Mouse (Mus musculus) lung, adult 2 months (tissue): ENCODE results near the gene Fam198a. TPM values are rescaled to one million over a fixed set of nuclear protein-coding genes. Genes with fewer than 3 reads are reported as not detected.

Experiments used
- DNase-seq: peaks from one replicate; pipeline ENCODE4 v3.0.0; 2022
- H3K4me1 ChIP-seq: fragments of 200-500 bp; 2 replicates; pipeline ENCODE4 v1.6.1; 2011; ENCODE audit warnings: low read length; ENCODE audit not compliant: control insufficient read depth, insufficient read depth
- H3K4me3 ChIP-seq: fragments of 200-500 bp; replicated peaks from 2 replicates; pipeline ENCODE3; 2011; ENCODE audit warnings: low read depth, mild to moderate bottlenecking, control low read depth, low read length; ENCODE audit errors: extremely low read depth
- CTCF ChIP-seq: fragments of 200-500 bp; IDR thresholded peaks from 2 replicates; pipeline ENCODE4 v1.5.1; 2011; ENCODE audit warnings: mild to moderate bottlenecking, low read length, control low read depth; ENCODE audit not compliant: insufficient read depth
- POLR2A ChIP-seq: fragments of 200-500 bp; IDR thresholded peaks from 2 replicates; pipeline ENCODE4 v1.6.1; 2011; ENCODE audit warnings: low read depth, mild to moderate bottlenecking, control low read depth, low read length, borderline replicate concordance; ENCODE audit errors: extremely low read depth
- WGBS: fragments of 180-500 bp; shearing (Covaris S2); methylation state at CpG from one replicate; pipeline ENCODE4 v1.1.7; 2018; 5-methylcytosine and 5-hydroxymethylcytosine counted together
- polyA plus RNA-seq: library from polyadenylated mRNA; depleted of rRNA; stranded (reverse); fragments of >200 nt; gene quantifications from 2 replicates; pipeline ENCODE4 v1.2.3, GENCODE M21; 2012

Gene Fam198a
- polyA plus RNA-seq, 1 experiment: 8.4 TPM

DNA sequence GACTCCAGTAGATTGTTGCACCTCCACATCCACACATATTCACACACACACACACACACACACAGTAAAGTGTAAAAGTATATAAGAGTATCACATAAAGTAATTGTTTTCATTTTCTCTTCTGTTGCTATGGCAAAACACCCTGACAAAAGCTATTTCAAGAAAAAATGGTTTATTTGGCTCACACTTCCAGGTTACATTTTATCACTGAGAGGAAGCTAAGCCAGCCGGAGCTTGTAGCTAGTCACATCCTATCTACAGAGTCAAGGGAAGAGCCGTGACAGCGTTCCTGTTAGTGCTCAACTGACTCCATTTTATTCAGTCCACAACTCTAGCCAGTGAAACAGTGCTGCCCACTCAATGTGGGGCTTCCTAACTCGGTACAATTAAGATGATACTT lies 2.4 kb upstream of the Fam198a start:
- no peak for DNase-seq
- Histone ChIP-seq H3K4me1 (no peaks in the 10 kb centered on the region), H3K4me3 (no peak overlapping the region)
- 48% methylated on average over 4 of the region's 4 CpGs for WGBS
- no peak for TF ChIP-seq CTCF
- no peak for TF ChIP-seq POLR2A

DNA sequence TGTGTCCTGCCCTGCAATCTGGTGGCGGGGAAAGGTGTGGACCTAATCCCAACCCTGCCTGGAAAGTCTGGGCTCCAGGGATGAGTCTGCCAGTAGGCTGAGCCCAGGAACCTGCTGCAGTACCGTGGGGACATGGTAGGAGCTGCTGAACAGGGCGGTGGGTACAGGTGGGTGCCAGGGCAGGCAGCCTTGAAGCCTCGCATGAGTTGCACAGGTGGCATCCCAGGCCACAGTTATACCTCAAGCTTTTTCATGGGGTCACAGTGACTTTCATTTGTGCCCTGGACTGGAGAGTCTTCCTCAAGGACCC lies 281 bp downstream of the Fam198a start:
- H3K4me1 ChIP-seq: no peaks in the 10 kb centered on the region
- WGBS: 39% methylated on average over 4 of the region's 4 CpGs
- no peak for TF ChIP-seq CTCF
- no peak for TF ChIP-seq POLR2A
- DNase-seq: no peak
- peak overlapping the region; percentile 48 for H3K4me3 ChIP-seq

DNA sequence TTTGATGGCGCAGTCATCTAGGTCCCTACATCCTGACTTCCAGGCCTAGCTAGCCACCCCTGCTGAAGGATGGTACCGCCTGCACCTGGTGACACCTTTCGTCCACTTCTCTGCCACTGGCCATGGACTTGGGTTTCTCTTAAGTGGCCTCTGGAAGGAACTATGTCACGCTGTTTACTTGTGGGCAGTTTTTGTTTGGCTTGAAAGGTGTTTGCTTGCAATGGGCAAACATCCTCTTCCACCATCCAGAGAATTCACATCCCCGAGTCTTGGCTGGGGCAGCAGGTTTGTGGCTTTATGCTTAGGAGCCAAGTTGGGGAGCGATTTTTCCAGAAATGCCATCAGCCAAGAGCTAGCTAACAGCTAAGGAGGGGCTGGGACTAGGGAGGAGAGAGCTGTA lies 1.8 kb downstream of the Fam198a start:
- no peaks in the 10 kb centered on the region for H3K4me1 ChIP-seq
- DNase-seq: no peak
- TF ChIP-seq CTCF (no peak), POLR2A (no peak)
- 66% methylated on average over 6 of the region's 6 CpGs for WGBS
- no peak overlapping the region for H3K4me3 ChIP-seq

DNA sequence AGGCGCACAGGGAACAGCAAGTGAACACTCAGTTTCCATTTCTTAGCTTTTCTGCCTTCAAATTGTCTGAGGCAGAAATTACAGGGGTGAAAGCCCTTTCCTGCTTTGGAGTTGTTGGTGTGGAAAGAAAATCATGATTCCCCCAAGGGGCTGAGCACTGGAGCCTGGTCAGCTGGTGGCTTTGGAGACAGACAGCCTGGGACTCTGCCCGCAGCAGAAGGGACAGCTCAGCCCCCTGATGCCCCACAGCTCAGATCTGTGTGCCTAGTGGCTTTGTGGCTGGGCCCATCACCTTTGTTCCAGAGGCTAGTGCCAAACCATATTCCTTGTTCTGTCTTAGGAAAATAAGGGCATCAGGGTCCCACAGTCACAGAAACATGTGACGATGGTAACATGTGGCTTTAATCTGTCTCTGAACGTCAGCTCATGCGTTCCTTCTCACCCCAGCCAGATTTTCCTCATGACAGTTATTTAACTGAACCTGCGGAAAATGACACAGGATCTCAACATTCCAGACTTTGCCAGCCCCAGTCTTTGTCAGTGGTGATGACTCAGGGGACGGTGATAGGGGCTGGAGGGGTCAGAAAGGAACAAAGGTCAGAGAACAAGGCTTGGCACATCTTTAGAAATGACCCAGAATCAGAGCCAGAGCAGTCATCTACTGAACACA lies 9.3 kb downstream of the Fam198a start:
- DNase-seq: no peak
- WGBS: 60% methylated on average over 7 of the region's 7 CpGs
- no peak for TF ChIP-seq POLR2A
- no peak for TF ChIP-seq CTCF
- Histone ChIP-seq H3K4me1 (no peaks in the 10 kb centered on the region), H3K4me3 (no peak overlapping the region)

- Histone ChIP-seq H3K4me3 (no peak overlapping the region), H3K4me1 (no peaks in the 10 kb centered on the region)
- TF ChIP-seq POLR2A: no peak
- no peak for TF ChIP-seq CTCF
- DNase-seq: no peak
- 86% methylated on average over 7 of the region's 7 CpGs for WGBS
These were observed 14.2 kb downstream of the Fam198a start for GRCm38 (mm10) chr9:121964941-121965340.

DNA sequence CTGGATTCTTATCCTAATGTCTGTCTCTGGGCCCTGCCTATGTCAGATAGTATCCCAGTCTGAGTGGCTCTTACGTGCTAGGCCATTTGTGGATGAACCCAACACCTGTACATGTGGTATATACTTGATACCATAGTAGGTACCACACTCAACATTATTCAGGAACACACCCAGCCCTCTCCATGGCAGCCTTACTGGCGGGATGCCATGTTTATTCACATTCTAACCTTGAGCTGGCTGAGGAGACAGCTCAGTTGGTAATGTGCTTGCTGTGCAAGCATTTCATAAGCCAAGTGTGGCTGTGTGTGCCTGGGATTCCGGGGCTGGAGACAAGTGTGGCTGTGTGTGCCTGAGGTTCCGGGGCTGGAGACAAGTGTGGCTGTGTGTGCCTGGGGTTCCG lies 17.5 kb downstream of the Fam198a start:
- 52% methylated on average over 5 of the region's 5 CpGs for WGBS
- Histone ChIP-seq H3K4me3 (no peak overlapping the region), H3K4me1 (no peaks in the 10 kb centered on the region)
- TF ChIP-seq POLR2A (no peak), CTCF (no peak)
- no peak for DNase-seq

- no peak for DNase-seq
- H3K4me3 ChIP-seq: no peak overlapping the region
- 38% methylated on average over 5 of the region's 5 CpGs for WGBS
- H3K4me1 ChIP-seq: no peaks in the 10 kb centered on the region
- TF ChIP-seq POLR2A (no peak), CTCF (no peak)
These were observed 19.1 kb downstream of the Fam198a start for GRCm38 (mm10) chr9:121969841-121970381.

DNA sequence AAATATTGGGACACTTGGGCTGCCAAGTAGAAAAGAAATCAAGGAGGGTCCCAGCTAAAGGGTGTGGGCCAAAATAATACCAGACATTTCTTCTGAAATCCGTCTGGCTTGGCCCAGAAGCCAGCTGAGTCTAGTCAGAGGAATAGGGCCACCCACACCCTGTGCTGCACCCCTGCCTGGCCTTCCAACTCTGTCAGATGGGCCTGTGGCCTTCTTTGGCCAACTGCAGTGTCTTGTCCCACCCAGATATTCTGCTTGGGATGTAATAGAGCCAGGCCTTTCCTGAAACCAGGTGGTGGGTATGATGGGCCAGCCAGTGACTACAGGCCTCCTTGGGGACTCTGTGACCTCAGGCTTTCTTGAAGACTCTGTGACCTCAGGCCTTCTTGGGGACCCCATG lies 22.4 kb downstream of the Fam198a start:
- Histone ChIP-seq H3K4me1 (no peaks in the 10 kb centered on the region), H3K4me3 (no peak overlapping the region)
- 64% methylated on average over 1 of the region's 1 CpGs for WGBS
- no peak for DNase-seq
- TF ChIP-seq CTCF (no peak), POLR2A (no peak)

DNA sequence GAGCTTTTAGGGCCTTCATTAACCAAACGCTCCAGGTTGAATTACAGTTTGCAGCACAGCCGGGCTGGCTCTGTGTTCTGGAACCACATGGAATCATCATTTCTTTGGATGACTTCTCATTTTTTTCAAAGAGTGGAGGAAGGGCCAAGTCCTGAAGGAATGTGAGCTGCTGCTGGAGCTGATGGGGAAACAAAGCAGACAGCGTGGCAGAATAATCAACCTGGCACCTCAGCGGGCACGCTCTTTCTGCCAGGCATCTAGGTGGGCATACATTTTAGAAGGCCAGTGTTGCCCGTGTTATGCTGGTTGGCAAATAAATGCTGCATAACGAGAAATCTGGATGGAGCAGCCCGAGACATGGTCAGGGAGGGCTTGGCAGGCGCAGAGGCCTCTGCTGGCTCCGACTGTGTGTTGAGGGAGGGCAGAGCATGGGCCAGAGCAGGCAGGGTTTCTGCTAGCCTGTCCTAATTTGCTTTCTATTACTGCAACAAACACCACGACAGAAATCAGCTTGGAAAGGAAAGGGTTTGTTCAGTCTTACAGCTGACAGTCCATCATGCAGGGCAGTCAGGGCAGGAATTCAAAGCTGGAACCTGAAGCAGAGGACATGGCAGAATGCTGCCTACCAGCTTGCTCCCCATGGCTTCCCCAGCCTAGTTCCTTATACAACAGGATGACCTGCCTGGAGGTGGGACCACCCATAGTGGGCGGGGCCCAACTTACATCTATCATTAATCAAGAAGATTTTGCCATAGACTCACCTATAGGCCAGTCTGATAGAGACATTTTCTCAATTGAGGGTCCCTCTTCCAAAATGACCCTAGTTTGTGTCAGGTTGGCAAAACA lies 23.6 kb downstream of the Fam198a start:
- no peak overlapping the region for H3K4me3 ChIP-seq
- no peak for TF ChIP-seq POLR2A
- TF ChIP-seq CTCF: no peak
- no peaks in the 10 kb centered on the region for H3K4me1 ChIP-seq
- DNase-seq: no peak
- 65% methylated on average over 12 of the region's 12 CpGs for WGBS

- no peaks in the 10 kb centered on the region for H3K4me1 ChIP-seq
- no peak for DNase-seq
- TF ChIP-seq POLR2A (no peak), CTCF (no peak)
- H3K4me3 ChIP-seq: no peak overlapping the region
- WGBS: 61% methylated on average over 2 of the region's 2 CpGs
These were observed 24.5 kb downstream of the Fam198a start for GRCm38 (mm10) chr9:121975321-121975720.

- TF ChIP-seq POLR2A (no peak), CTCF (no peak)
- no peak for DNase-seq
- Histone ChIP-seq H3K4me1 (no peaks in the 10 kb centered on the region), H3K4me3 (no peak overlapping the region)
- WGBS: 74% methylated on average over 9 of the region's 9 CpGs
These were observed 30.3 kb downstream of the Fam198a start for GRCm38 (mm10) chr9:121981046-121981445.
